Mouse (Mus musculus) embryonic fibroblast, embryonic 13.5 days (primary cell): ENCODE measurements around the gene Bcl2a1d.
"Not testable (repeated sequence)": the region's sequence is repeated elsewhere in the genome, so short reads cannot be mapped to it uniquely, and the experiment has no call there.

Experiments
- CTCF ChIP-seq: IDR thresholded peaks from 2 replicates; pipeline ENCODE4 v1.5.1; 2011; ENCODE audit warnings: mild to moderate bottlenecking, control low read depth, low read length, moderate library complexity, borderline replicate concordance; ENCODE audit not compliant: insufficient read depth
- POLR2A ChIP-seq: IDR thresholded peaks from 2 replicates; pipeline ENCODE4 v1.6.1; 2011; ENCODE audit warnings: low read depth, mild to moderate bottlenecking, control low read depth, low read length, moderate library complexity

DNA sequence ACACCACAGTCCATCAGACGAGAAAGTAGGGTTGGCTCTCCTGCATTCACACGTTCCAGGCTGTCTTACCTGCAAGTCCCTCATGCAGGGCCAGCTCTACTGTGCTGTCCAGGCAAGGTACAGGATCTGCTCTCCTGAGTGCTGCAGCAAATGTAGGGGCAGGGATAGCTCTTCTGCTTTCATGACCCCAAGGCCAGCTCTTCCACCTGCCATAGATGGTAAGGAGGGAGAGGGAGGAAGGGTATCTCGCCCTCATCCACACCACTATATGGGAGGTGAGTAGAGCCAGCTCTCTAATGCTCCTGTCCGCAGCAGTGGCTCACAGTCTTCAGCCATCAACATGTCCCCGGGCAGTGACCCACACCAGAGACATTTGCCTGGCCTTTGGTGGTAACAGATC lies 37.8 kb upstream of the Bcl2a1d start:
- TF ChIP-seq CTCF, POLR2A: not testable (repeated sequence)
